Mouse (Mus musculus) CD4-positive, CD25-positive, alpha-beta regulatory T cell, adult 2 months (primary cell): Measurements from ENCODE around the gene Cox15.

Source experiments
- DNase-seq: peaks from one replicate; pipeline ENCODE4 v3.0.0-alpha.2; 2012; ENCODE audit warnings: low read depth, low spot score

Gene Cox15

GRCm38 (mm10) chr19:43709317-43709716 lies 43.5 kb downstream of the Cox15 start:
- no peak for DNase-seq

GRCm38 (mm10) chr19:43708206-43708605 lies 44.6 kb downstream of the Cox15 start:
- no peak for DNase-seq

GRCm38 (mm10) chr19:43704787-43705497 lies 47.9 kb downstream of the Cox15 start:
- DNase-seq = no peak

- DNase-seq = no peak
These were observed 48.6 kb downstream of the Cox15 start for GRCm38 (mm10) chr19:43704211-43704610.

GRCm38 (mm10) chr19:43699763-43700155 lies 53.0 kb downstream of the Cox15 start:
- DNase-seq = no peak

- DNase-seq = no peak
These were observed 53.6 kb downstream of the Cox15 start for GRCm38 (mm10) chr19:43699021-43699762.

GRCm38 (mm10) chr19:43697666-43698370 lies 55.0 kb downstream of the Cox15 start:
- no peak for DNase-seq

GRCm38 (mm10) chr19:43695514-43695964 lies 57.3 kb downstream of the Cox15 start:
- no peak for DNase-seq

- no peak for DNase-seq
These were observed 60.0 kb downstream of the Cox15 start for GRCm38 (mm10) chr19:43692815-43693214.

GRCm38 (mm10) chr19:43689419-43690246 lies 63.2 kb downstream of the Cox15 start, which contains the start of gene Entpd7:
Gene Entpd7 (plus strand): TSS chr19:43689672.
- DNase-seq = peak; percentile 94
